Mouse (Mus musculus): ENCODE results near the gene Perp. TPM values are rescaled to one million over a fixed set of nuclear protein-coding genes. Genes with fewer than 3 reads are reported as not detected.

Perp gene
- polyA plus RNA-seq, 1 experiment from 2014 or later = 6.3 TPM

- Histone ChIP-seq H3K27ac (replicated peaks) (no peak overlapping the region), H3K9me3 (no peaks in the 10 kb centered on the region), H3K36me3 (no peaks in the 10 kb centered on the region), H3K27me3 (peaks cover 39% of the 10 kb centered on the region), H3K4me3 (peak overlapping the region; percentile 57), H3K4me1 (peaks cover 3% of the 10 kb centered on the region; the same call in 1 of the 2 replicates), H3K9ac (replicated peaks) (peak overlapping the region; percentile 39), H3K4me2 (replicated peaks) (peak overlapping the region; percentile 95)
- peak; percentile 55; the same call in 1 of the 2 replicates for ATAC-seq (ENCODE audit: low FRiP score, low read depth)
- WGBS = 6% methylated on average over 18 of the region's 18 CpGs
Measured at GRCm38 (mm10) chr10:18845287-18845662, 455 bp downstream of the Perp start.

- no peak overlapping the region for H3K4me2 ChIP-seq (replicated peaks)
- no peaks in the 10 kb centered on the region for H3K9me3 ChIP-seq
- H3K36me3 ChIP-seq = no peaks in the 10 kb centered on the region
- 52% methylated on average over 4 of the region's 4 CpGs for WGBS
- peaks cover 3% of the 10 kb centered on the region; the same call in 1 of the 2 replicates for H3K4me1 ChIP-seq
- H3K4me3 ChIP-seq = no peak overlapping the region
- peaks cover 39% of the 10 kb centered on the region for H3K27me3 ChIP-seq
- ATAC-seq (ENCODE audit: low FRiP score, low read depth) = no peak
- no peak overlapping the region for H3K27ac ChIP-seq (replicated peaks)
- no peak overlapping the region for H3K9ac ChIP-seq (replicated peaks)
Measured at GRCm38 (mm10) chr10:18845711-18846110, 891 bp downstream of the Perp start.

GRCm38 (mm10) chr10:18846474-18847264 lies 1.8 kb downstream of the Perp start:
- H3K9me3 ChIP-seq = no peaks in the 10 kb centered on the region
- ATAC-seq (ENCODE audit: low FRiP score, low read depth) = no peak
- H3K4me2 ChIP-seq (replicated peaks) = no peak overlapping the region
- WGBS = 81% methylated on average over 8 of the region's 8 CpGs
- peaks cover 3% of the 10 kb centered on the region; the same call in 1 of the 2 replicates for H3K4me1 ChIP-seq
- H3K27me3 ChIP-seq = peaks cover 38% of the 10 kb centered on the region
- no peaks in the 10 kb centered on the region for H3K36me3 ChIP-seq
- no peak overlapping the region for H3K4me3 ChIP-seq
- H3K9ac ChIP-seq (replicated peaks) = no peak overlapping the region
- no peak overlapping the region for H3K27ac ChIP-seq (replicated peaks)

GRCm38 (mm10) chr10:18850177-18850576 lies 5.4 kb downstream of the Perp start:
- no peak for ATAC-seq (ENCODE audit: low FRiP score, low read depth)
- Histone ChIP-seq H3K27me3 (peaks cover 20% of the 10 kb centered on the region), H3K4me2 (replicated peaks) (no peak overlapping the region), H3K4me1 (0 out of 2 replicates have a peak, but pooled peaks cover 3% of the 10 kb centered on the region), H3K36me3 (no peaks in the 10 kb centered on the region), H3K27ac (replicated peaks) (no peak overlapping the region), H3K4me3 (no peak overlapping the region), H3K9me3 (no peaks in the 10 kb centered on the region), H3K9ac (replicated peaks) (no peak overlapping the region)
- WGBS = 91% methylated on average over 4 of the region's 4 CpGs

- Histone ChIP-seq H3K4me3 (no peak overlapping the region), H3K27ac (replicated peaks) (no peak overlapping the region), H3K9ac (replicated peaks) (no peak overlapping the region), H3K36me3 (no peaks in the 10 kb centered on the region), H3K9me3 (no peaks in the 10 kb centered on the region), H3K4me1 (0 out of 2 replicates have a peak, but pooled peaks cover 3% of the 10 kb centered on the region), H3K27me3 (no peaks in the 10 kb centered on the region), H3K4me2 (replicated peaks) (no peak overlapping the region)
- no peak for ATAC-seq (ENCODE audit: low FRiP score, low read depth)
- WGBS = 93% methylated on average over 7 of the region's 7 CpGs
Measured at GRCm38 (mm10) chr10:18853417-18853816, 8.6 kb downstream of the Perp start.

GRCm38 (mm10) chr10:18857244-18857643 lies 12.4 kb downstream of the Perp start:
- Histone ChIP-seq H3K27me3 (no peaks in the 10 kb centered on the region), H3K4me2 (replicated peaks) (no peak overlapping the region), H3K9ac (replicated peaks) (no peak overlapping the region), H3K9me3 (no peaks in the 10 kb centered on the region), H3K4me1 (peaks cover 2% of the 10 kb centered on the region; the same call in 1 of the 2 replicates), H3K27ac (replicated peaks) (no peak overlapping the region), H3K4me3 (no peak overlapping the region), H3K36me3 (no peaks in the 10 kb centered on the region)
- ATAC-seq (ENCODE audit: low FRiP score, low read depth) = no peak
- WGBS = 79% methylated on average over 4 of the region's 4 CpGs

- H3K4me1 ChIP-seq = peaks cover 2% of the 10 kb centered on the region; the same call in 1 of the 2 replicates
- H3K9me3 ChIP-seq = no peaks in the 10 kb centered on the region
- H3K4me3 ChIP-seq = no peak overlapping the region
- no peak overlapping the region for H3K27ac ChIP-seq (replicated peaks)
- no peak overlapping the region for H3K4me2 ChIP-seq (replicated peaks)
- no peak for ATAC-seq (ENCODE audit: low FRiP score, low read depth)
- no peaks in the 10 kb centered on the region for H3K36me3 ChIP-seq
- no peaks in the 10 kb centered on the region for H3K27me3 ChIP-seq
- WGBS = 62% methylated on average over 3 of the region's 3 CpGs
- no peak overlapping the region for H3K9ac ChIP-seq (replicated peaks)
Measured at GRCm38 (mm10) chr10:18859632-18860031, 14.8 kb downstream of the Perp start.

GRCm38 (mm10) chr10:18860119-18860824 lies 15.5 kb downstream of the Perp start:
- H3K4me2 ChIP-seq (replicated peaks) = no peak overlapping the region
- no peak for ATAC-seq (ENCODE audit: low FRiP score, low read depth)
- H3K9me3 ChIP-seq = no peaks in the 10 kb centered on the region
- no peaks in the 10 kb centered on the region for H3K36me3 ChIP-seq
- no peak overlapping the region for H3K9ac ChIP-seq (replicated peaks)
- no peaks in the 10 kb centered on the region for H3K27me3 ChIP-seq
- peaks cover 2% of the 10 kb centered on the region; the same call in 1 of the 2 replicates for H3K4me1 ChIP-seq
- H3K4me3 ChIP-seq = no peak overlapping the region
- WGBS = 68% methylated on average over 5 of the region's 5 CpGs
- H3K27ac ChIP-seq (replicated peaks) = no peak overlapping the region

GRCm38 (mm10) chr10:18860831-18861230 lies 16.0 kb downstream of the Perp start:
- ATAC-seq (ENCODE audit: low FRiP score, low read depth) = no peak

GRCm38 (mm10) chr10:18861418-18861817 lies 16.6 kb downstream of the Perp start:
- Histone ChIP-seq H3K9ac (replicated peaks) (no peak overlapping the region), H3K4me2 (replicated peaks) (no peak overlapping the region), H3K4me3 (no peak overlapping the region), H3K27me3 (no peaks in the 10 kb centered on the region), H3K36me3 (no peaks in the 10 kb centered on the region), H3K4me1 (peaks cover 2% of the 10 kb centered on the region; the same call in 1 of the 2 replicates), H3K9me3 (no peaks in the 10 kb centered on the region), H3K27ac (replicated peaks) (no peak overlapping the region)
- WGBS = 87% methylated on average over 4 of the region's 4 CpGs
- no peak for ATAC-seq (ENCODE audit: low FRiP score, low read depth)

More at GRCm38 (mm10) chr10:18860831-18861230, 16.0 kb downstream of the Perp start:
- WGBS = 87% methylated on average over 11 of the region's 11 CpGs
- H3K27me3 ChIP-seq = no peaks in the 10 kb centered on the region
- no peak overlapping the region for H3K4me3 ChIP-seq
- H3K36me3 ChIP-seq = no peaks in the 10 kb centered on the region
- no peak overlapping the region for H3K9ac ChIP-seq (replicated peaks)
- H3K27ac ChIP-seq (replicated peaks) = no peak overlapping the region
- H3K9me3 ChIP-seq = no peaks in the 10 kb centered on the region
- H3K4me2 ChIP-seq (replicated peaks) = no peak overlapping the region
- peaks cover 2% of the 10 kb centered on the region; the same call in 1 of the 2 replicates for H3K4me1 ChIP-seq

- H3K9me3 ChIP-seq = no peaks in the 10 kb centered on the region
- H3K4me1 ChIP-seq = peaks cover 2% of the 10 kb centered on the region; the same call in 1 of the 2 replicates
- ATAC-seq (ENCODE audit: low FRiP score, low read depth) = no peak
- no peak overlapping the region for H3K27ac ChIP-seq (replicated peaks)
- H3K27me3 ChIP-seq = no peaks in the 10 kb centered on the region
- WGBS = 78% methylated on average over 4 of the region's 4 CpGs
- H3K36me3 ChIP-seq = no peaks in the 10 kb centered on the region
- no peak overlapping the region for H3K9ac ChIP-seq (replicated peaks)
- no peak overlapping the region for H3K4me2 ChIP-seq (replicated peaks)
- H3K4me3 ChIP-seq = no peak overlapping the region
Measured at GRCm38 (mm10) chr10:18863332-18863731, 18.5 kb downstream of the Perp start.

- WGBS = 62% methylated on average over 5 of the region's 5 CpGs
- H3K27me3 ChIP-seq = no peaks in the 10 kb centered on the region
- no peak for ATAC-seq (ENCODE audit: low FRiP score, low read depth)
- H3K9me3 ChIP-seq = no peaks in the 10 kb centered on the region
- no peak overlapping the region for H3K27ac ChIP-seq (replicated peaks)
- H3K4me1 ChIP-seq = peaks cover under 1% of the 10 kb centered on the region; the same call in 1 of the 2 replicates
- H3K4me2 ChIP-seq (replicated peaks) = no peak overlapping the region
- no peak overlapping the region for H3K9ac ChIP-seq (replicated peaks)
- no peaks in the 10 kb centered on the region for H3K36me3 ChIP-seq
- H3K4me3 ChIP-seq = no peak overlapping the region
Measured at GRCm38 (mm10) chr10:18864753-18865152, 19.9 kb downstream of the Perp start.

Data from midbrain, embryonic 12.5 days (tissue).